Mouse (Mus musculus) thymus, adult 2 months (tissue): ENCODE results near the gene Tomm34.

Experiments
- CTCF ChIP-seq: fragments of 200-500 bp; IDR thresholded peaks from 2 replicates; pipeline ENCODE4 v1.5.1; 2012; ENCODE audit warnings: mild to moderate bottlenecking, control low read depth, low read length, moderate library complexity, borderline replicate concordance; ENCODE audit not compliant: control insufficient read depth, poor library complexity, insufficient read depth; ENCODE audit errors: extremely low read depth
- POLR2A ChIP-seq: fragments of 200-500 bp; IDR thresholded peaks from 2 replicates; pipeline ENCODE4 v1.6.1; 2012; ENCODE audit warnings: mild to moderate bottlenecking, low read length, control low read depth, moderate library complexity; ENCODE audit not compliant: control insufficient read depth, poor library complexity, insufficient read depth; ENCODE audit errors: extremely low read depth

DNA sequence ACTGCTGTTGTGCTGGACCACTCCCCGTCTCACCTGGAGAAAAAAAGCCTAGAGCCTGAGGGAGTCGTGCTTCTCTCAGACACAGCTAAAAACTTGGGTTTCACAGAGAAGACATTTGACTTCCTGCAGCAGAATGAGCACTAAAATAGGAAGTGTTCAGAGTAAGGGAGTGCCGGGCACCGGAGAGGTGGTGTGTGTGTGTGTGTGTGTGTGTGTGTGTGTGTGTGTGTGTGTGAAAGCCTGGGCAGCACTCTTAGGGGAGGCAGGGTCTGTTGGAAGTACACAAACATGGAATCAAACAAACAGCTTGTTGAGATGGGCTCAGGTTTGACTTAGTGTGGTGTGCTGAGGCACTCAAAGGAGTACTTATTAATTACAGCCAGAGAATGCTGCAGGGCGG, 4.1 kb upstream of the Tomm34 start:
- TF ChIP-seq POLR2A, result 0 out of 2 replicates have a peak, but pooled peaks have one; percentile 25
- TF ChIP-seq CTCF, result no peak
